Mouse (Mus musculus): ENCODE data around the gene Cbx5. TPM values are rescaled to one million over a fixed set of nuclear protein-coding genes. Genes with fewer than 3 reads are reported as not detected.
A peak's percentile ranks its signal among the peaks of the same experiment; 100 is the strongest.
"Not testable (repeated sequence)": the region's sequence is repeated elsewhere in the genome, so short reads cannot be mapped to it uniquely, and the experiment has no call there.

Cbx5 gene
- 88.3 and 91.8 TPM in 2 replicates for polyA plus RNA-seq (2015; fragmentation: Nextera tagmentation; extraction: Ambion mirVana)

DNA sequence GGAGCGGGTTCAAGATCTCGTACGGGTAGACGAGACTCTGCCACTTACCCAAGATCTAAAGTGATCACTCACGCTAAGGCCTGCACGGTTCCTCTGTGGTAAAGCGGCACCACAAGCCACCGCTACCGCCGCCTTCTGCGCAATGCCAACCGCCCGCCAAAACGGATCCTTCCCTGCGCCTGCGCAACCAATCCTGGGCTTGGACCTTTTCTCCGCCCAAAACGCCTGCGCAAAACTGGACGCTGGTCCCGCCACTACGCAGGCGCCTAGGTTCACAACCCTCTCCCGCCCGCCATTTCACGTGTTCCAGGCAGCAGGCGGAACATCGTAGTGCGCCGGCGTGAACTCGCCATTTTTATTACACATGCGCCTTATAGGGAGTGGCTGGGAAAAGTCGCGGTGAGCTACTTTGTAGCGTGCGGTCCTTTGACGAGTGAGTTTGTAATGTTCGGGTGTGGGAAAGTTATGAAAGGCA, at the start of gene Cbx5:
Gene Cbx5 (minus strand): TSS at position 132 of the 475 bp plus-strand sequence.
- H3K27ac ChIP-seq (ENCODE audit: low read length): peak within 1 kb of the TSS; percentile 94
- WGBS: under 1% methylated on average over 39 of the region's 39 CpGs
- peak; percentile 94 for ATAC-seq (ENCODE audit: insufficient read depth, low FRiP score)
- H3K4me1 ChIP-seq (ENCODE audit: control insufficient read depth, insufficient read depth, low read length): peaks cover 23% of the 10 kb centered on the region
- peak within 1 kb of the TSS; percentile 83 for H3K9ac ChIP-seq (ENCODE audit: low read length)
- H3K36me3 ChIP-seq (ENCODE audit: control insufficient read depth, insufficient read depth, low read length): peaks cover 17% of the 10 kb centered on the region
- peak within 1 kb of the TSS; percentile 72 for H3K4me2 ChIP-seq (ENCODE audit: low read depth, low read length)
- H3K9me3 ChIP-seq (replicated peaks; ENCODE audit: control insufficient read depth, low read length): no peaks in the 10 kb centered on the region
- H3K4me3 ChIP-seq (replicated peaks; ENCODE audit: low read length): peak within 1 kb of the TSS; percentile 66
- no peaks in the 10 kb centered on the region for H3K27me3 ChIP-seq (ENCODE audit: control insufficient read depth, insufficient read depth, low read length)

DNA sequence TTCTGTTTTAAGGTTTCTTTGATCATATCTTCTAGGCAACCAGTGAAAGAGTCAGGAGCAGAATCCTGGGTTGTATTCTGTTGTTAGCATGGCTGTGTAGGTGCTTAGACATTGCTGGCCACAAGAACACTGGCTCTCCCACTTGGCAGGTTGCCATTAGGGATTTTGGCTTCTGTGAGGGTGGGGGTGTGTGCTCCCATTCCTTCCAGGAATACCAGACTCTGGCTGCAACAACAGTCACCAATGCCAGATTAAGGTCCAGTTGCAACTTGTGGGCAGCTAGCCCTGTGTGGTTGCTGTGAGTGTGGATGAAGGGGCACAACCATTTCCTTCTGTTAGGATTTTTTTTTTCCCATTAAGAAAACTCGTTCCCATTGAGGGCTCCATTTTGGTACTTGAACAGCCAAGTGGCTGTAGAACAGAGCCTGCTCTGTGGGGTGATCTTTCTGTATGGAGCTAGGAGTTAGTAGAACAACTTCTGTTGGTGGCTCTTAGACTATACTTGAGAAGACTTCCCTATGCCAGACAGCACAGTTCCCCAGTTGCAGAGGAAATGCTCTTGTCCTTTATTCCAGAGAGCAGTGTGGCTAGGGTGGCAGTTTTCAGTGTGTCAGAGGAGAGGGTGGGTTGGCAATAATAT, 46.3 kb upstream of the Cbx5 start:
- H3K4me2 ChIP-seq (ENCODE audit: low read depth, low read length): no peak overlapping the region
- no peak overlapping the region for H3K4me3 ChIP-seq (replicated peaks; ENCODE audit: low read length)
- no peak overlapping the region for H3K27ac ChIP-seq (ENCODE audit: low read length)
- H3K9ac ChIP-seq (ENCODE audit: low read length): no peak overlapping the region
- no peak for ATAC-seq (ENCODE audit: insufficient read depth, low FRiP score)
- H3K9me3 ChIP-seq (replicated peaks; ENCODE audit: control insufficient read depth, low read length): no peaks in the 10 kb centered on the region
- no peaks in the 10 kb centered on the region for H3K36me3 ChIP-seq (ENCODE audit: control insufficient read depth, insufficient read depth, low read length)
- peaks cover 9% of the 10 kb centered on the region; the same call in 1 of the 2 replicates for H3K4me1 ChIP-seq (ENCODE audit: control insufficient read depth, insufficient read depth, low read length)
- no peaks in the 10 kb centered on the region for H3K27me3 ChIP-seq (ENCODE audit: control insufficient read depth, insufficient read depth, low read length)
- 56% methylated on average over 1 of the region's 1 CpGs for WGBS

GRCm38 (mm10) chr15:103284647-103285046, 45.0 kb upstream of the Cbx5 start:
- Histone ChIP-seq H3K4me1 (ENCODE audit: control insufficient read depth, insufficient read depth, low read length) (peaks cover 14% of the 10 kb centered on the region), H3K27ac (ENCODE audit: low read length) (no peak overlapping the region; the same call in 1 of the 2 replicates), H3K36me3 (ENCODE audit: control insufficient read depth, insufficient read depth, low read length) (no peaks in the 10 kb centered on the region), H3K9me3 (replicated peaks; ENCODE audit: control insufficient read depth, low read length) (no peaks in the 10 kb centered on the region), H3K27me3 (ENCODE audit: control insufficient read depth, insufficient read depth, low read length) (no peaks in the 10 kb centered on the region), H3K4me2 (ENCODE audit: low read depth, low read length) (no peak overlapping the region), H3K4me3 (replicated peaks; ENCODE audit: low read length) (no peak overlapping the region), H3K9ac (ENCODE audit: low read length) (0 out of 2 replicates have a peak overlapping the region, but pooled peaks have one; percentile 27)
- 38% methylated on average over 2 of the region's 2 CpGs for WGBS
- ATAC-seq (ENCODE audit: insufficient read depth, low FRiP score): no peak

- H3K9me3 ChIP-seq (replicated peaks; ENCODE audit: control insufficient read depth, low read length): no peaks in the 10 kb centered on the region
- no peak overlapping the region for H3K4me2 ChIP-seq (ENCODE audit: low read depth, low read length)
- 70% methylated on average over 3 of the region's 3 CpGs for WGBS
- H3K4me1 ChIP-seq (ENCODE audit: control insufficient read depth, insufficient read depth, low read length): peaks cover 14% of the 10 kb centered on the region
- no peak overlapping the region for H3K27ac ChIP-seq (ENCODE audit: low read length)
- H3K4me3 ChIP-seq (replicated peaks; ENCODE audit: low read length): no peak overlapping the region
- no peak for ATAC-seq (ENCODE audit: insufficient read depth, low FRiP score)
- H3K9ac ChIP-seq (ENCODE audit: low read length): no peak overlapping the region
- no peaks in the 10 kb centered on the region for H3K27me3 ChIP-seq (ENCODE audit: control insufficient read depth, insufficient read depth, low read length)
- H3K36me3 ChIP-seq (ENCODE audit: control insufficient read depth, insufficient read depth, low read length): no peaks in the 10 kb centered on the region
Observed at GRCm38 (mm10) chr15:103284066-103284465, 44.5 kb upstream of the Cbx5 start.

DNA sequence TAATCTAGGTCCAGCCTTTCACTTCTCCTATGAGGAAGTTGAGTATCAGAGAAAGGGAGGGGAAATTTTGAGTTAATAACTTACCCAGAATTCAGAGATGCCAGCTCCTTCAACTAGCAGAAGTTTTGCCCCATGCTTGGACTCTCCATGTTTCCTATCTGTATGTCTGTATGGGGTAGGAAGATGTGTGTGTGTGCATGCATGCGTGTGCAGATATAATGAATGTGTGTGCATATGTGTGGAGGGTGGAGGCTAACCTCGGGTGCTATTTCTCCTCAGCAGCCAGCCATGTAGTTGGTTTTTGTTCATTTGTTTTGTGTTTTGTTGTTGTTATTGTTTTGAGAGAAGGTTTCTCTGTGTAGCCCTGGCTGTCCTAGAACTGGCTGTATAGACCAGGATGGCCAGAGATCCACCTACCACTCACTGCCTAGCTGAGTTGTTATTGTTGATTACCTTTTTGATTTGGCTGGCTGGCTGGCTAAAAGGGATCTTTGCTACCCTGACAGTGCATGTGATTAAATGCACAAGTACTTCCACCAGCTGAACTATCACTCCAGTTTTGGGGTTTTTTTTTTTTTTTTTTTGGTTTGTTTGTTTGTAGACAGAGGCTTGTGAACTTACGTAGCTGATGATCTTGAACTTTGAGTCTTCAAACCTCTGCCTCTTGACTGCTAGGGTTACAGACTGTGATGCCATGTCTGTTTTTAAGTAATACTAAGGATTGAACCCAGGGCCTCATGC, 42.0 kb upstream of the Cbx5 start:
- Histone ChIP-seq H3K36me3 (ENCODE audit: control insufficient read depth, insufficient read depth, low read length) (no peaks in the 10 kb centered on the region), H3K9me3 (replicated peaks; ENCODE audit: control insufficient read depth, low read length) (no peaks in the 10 kb centered on the region), H3K27ac (ENCODE audit: low read length) (peak overlapping the region; percentile 53), H3K9ac (ENCODE audit: low read length) (no peak overlapping the region), H3K27me3 (ENCODE audit: control insufficient read depth, insufficient read depth, low read length) (no peaks in the 10 kb centered on the region), H3K4me2 (ENCODE audit: low read depth, low read length) (no peak overlapping the region), H3K4me3 (replicated peaks; ENCODE audit: low read length) (no peak overlapping the region), H3K4me1 (ENCODE audit: control insufficient read depth, insufficient read depth, low read length) (peaks cover 14% of the 10 kb centered on the region)
- WGBS: 85% methylated on average over 3 of the region's 3 CpGs
- ATAC-seq (ENCODE audit: insufficient read depth, low FRiP score): no peak

- Histone ChIP-seq H3K4me1 (ENCODE audit: control insufficient read depth, insufficient read depth, low read length) (peaks cover 12% of the 10 kb centered on the region), H3K9ac (ENCODE audit: low read length) (no peak overlapping the region), H3K4me2 (ENCODE audit: low read depth, low read length) (no peak overlapping the region), H3K27ac (ENCODE audit: low read length) (peak overlapping the region; percentile 38; the same call in 1 of the 2 replicates), H3K9me3 (replicated peaks; ENCODE audit: control insufficient read depth, low read length) (no peaks in the 10 kb centered on the region), H3K36me3 (ENCODE audit: control insufficient read depth, insufficient read depth, low read length) (no peaks in the 10 kb centered on the region), H3K4me3 (replicated peaks; ENCODE audit: low read length) (no peak overlapping the region), H3K27me3 (ENCODE audit: control insufficient read depth, insufficient read depth, low read length) (no peaks in the 10 kb centered on the region)
- WGBS: 51% methylated on average over 3 of the region's 3 CpGs
- peak; percentile 72 for ATAC-seq (ENCODE audit: insufficient read depth, low FRiP score)
Observed at GRCm38 (mm10) chr15:103280817-103281464, 41.3 kb upstream of the Cbx5 start.

GRCm38 (mm10) chr15:103279750-103280149, 40.1 kb upstream of the Cbx5 start:
- Histone ChIP-seq H3K36me3 (ENCODE audit: control insufficient read depth, insufficient read depth, low read length) (no peaks in the 10 kb centered on the region), H3K9ac (ENCODE audit: low read length) (no peak overlapping the region), H3K27ac (ENCODE audit: low read length) (no peak overlapping the region; the same call in 1 of the 2 replicates), H3K27me3 (ENCODE audit: control insufficient read depth, insufficient read depth, low read length) (no peaks in the 10 kb centered on the region), H3K4me2 (ENCODE audit: low read depth, low read length) (no peak overlapping the region), H3K4me3 (replicated peaks; ENCODE audit: low read length) (no peak overlapping the region), H3K9me3 (replicated peaks; ENCODE audit: control insufficient read depth, low read length) (no peaks in the 10 kb centered on the region), H3K4me1 (ENCODE audit: control insufficient read depth, insufficient read depth, low read length) (peaks cover 8% of the 10 kb centered on the region; the same call in 1 of the 2 replicates)
- WGBS: 60% methylated on average over 3 of the region's 3 CpGs
- ATAC-seq (ENCODE audit: insufficient read depth, low FRiP score): no peak

DNA sequence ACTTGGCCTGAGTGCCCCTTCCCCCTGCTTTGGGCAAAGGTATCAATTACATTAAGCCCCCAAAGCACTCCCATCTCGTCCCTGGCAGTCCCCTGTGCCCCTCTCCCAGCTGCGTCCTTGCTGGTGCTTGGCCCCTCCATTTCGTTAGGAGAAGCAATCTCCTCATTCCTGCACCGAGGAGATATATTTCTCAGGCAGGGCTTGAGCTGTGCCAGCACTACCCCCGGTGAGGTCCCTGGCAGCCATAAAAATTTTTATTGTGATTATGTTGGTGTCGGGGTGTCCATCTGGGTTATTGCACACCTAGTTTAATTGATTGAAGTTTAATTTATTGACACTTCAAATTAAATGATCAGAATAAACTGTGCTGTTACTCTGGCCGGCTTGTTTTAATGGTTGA, 38.3 kb upstream of the Cbx5 start:
- no peak for ATAC-seq (ENCODE audit: insufficient read depth, low FRiP score)
- Histone ChIP-seq H3K36me3 (ENCODE audit: control insufficient read depth, insufficient read depth, low read length) (no peaks in the 10 kb centered on the region), H3K4me1 (ENCODE audit: control insufficient read depth, insufficient read depth, low read length) (peaks cover 14% of the 10 kb centered on the region; the same call in 1 of the 2 replicates), H3K4me2 (ENCODE audit: low read depth, low read length) (no peak overlapping the region), H3K9me3 (replicated peaks; ENCODE audit: control insufficient read depth, low read length) (no peaks in the 10 kb centered on the region), H3K27me3 (ENCODE audit: control insufficient read depth, insufficient read depth, low read length) (no peaks in the 10 kb centered on the region), H3K9ac (ENCODE audit: low read length) (0 out of 2 replicates have a peak overlapping the region, but pooled peaks have one; percentile 1), H3K27ac (ENCODE audit: low read length) (no peak overlapping the region), H3K4me3 (replicated peaks; ENCODE audit: low read length) (no peak overlapping the region)
- 58% methylated on average over 7 of the region's 7 CpGs for WGBS

DNA sequence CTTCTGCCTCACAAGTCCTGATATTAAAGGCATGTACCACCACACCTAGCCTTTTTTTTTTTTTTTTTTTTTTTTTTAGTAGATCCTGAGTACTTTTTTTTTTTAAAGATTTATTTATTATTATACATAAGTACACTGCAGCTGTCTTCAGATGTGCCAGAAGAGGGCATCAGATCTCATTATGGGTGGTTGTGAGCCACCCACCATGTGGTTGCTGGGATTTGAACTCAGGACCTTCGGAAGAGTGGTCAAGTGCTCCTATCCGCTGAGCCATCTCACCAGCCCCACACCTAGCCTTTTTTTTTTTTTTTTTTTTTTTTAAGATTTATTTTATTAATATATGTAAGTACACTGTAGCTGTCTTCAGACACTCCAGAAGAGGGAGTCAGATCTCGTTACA, 36.3 kb upstream of the Cbx5 start:
- ATAC-seq (ENCODE audit: insufficient read depth, low FRiP score); H3K36me3 ChIP-seq (ENCODE audit: control insufficient read depth, insufficient read depth, low read length); H3K4me3 ChIP-seq (replicated peaks; ENCODE audit: low read length); H3K9ac ChIP-seq (ENCODE audit: low read length); H3K9me3 ChIP-seq (replicated peaks; ENCODE audit: control insufficient read depth, low read length); H3K4me2 ChIP-seq (ENCODE audit: low read depth, low read length); H3K27ac ChIP-seq (ENCODE audit: low read length); H3K27me3 ChIP-seq (ENCODE audit: control insufficient read depth, insufficient read depth, low read length): not testable (repeated sequence)
- 95% methylated on average over 3 of the region's 3 CpGs for WGBS
- peaks cover 14% of the 10 kb centered on the region; the same call in 1 of the 2 replicates for H3K4me1 ChIP-seq (ENCODE audit: control insufficient read depth, insufficient read depth, low read length)
